Mouse (Mus musculus): ENCODE results near the gene Myo1g. TPM values are rescaled to one million over a fixed set of nuclear protein-coding genes. Genes with fewer than 3 reads are reported as not detected.
A peak's percentile ranks its signal among the peaks of the same experiment; 100 is the strongest.

Myo1g gene
- polyA plus RNA-seq, 1 experiment from 2014 or later = 9.4 TPM

- no peak overlapping the region for H3K4me3 ChIP-seq (replicated peaks)
- peaks cover 26% of the 10 kb centered on the region for H3K4me1 ChIP-seq (replicated peaks)
- WGBS (ENCODE audit: insufficient replicate concordance) = 55% methylated on average over 6 of the region's 6 CpGs
- no peak overlapping the region for H3K27ac ChIP-seq (replicated peaks)
- no peak; the same call in 1 of the 2 replicates for ATAC-seq (ENCODE audit: insufficient read depth)
- no peaks in the 10 kb centered on the region for H3K27me3 ChIP-seq
- no peaks in the 10 kb centered on the region for H3K36me3 ChIP-seq (replicated peaks)
- no peaks in the 10 kb centered on the region for H3K9me3 ChIP-seq (replicated peaks)
- no peak overlapping the region for H3K9ac ChIP-seq
- no peak overlapping the region for H3K4me2 ChIP-seq
Observed at GRCm38 (mm10) chr11:6486916-6487315, 33.8 kb downstream of the Myo1g start.

DNA sequence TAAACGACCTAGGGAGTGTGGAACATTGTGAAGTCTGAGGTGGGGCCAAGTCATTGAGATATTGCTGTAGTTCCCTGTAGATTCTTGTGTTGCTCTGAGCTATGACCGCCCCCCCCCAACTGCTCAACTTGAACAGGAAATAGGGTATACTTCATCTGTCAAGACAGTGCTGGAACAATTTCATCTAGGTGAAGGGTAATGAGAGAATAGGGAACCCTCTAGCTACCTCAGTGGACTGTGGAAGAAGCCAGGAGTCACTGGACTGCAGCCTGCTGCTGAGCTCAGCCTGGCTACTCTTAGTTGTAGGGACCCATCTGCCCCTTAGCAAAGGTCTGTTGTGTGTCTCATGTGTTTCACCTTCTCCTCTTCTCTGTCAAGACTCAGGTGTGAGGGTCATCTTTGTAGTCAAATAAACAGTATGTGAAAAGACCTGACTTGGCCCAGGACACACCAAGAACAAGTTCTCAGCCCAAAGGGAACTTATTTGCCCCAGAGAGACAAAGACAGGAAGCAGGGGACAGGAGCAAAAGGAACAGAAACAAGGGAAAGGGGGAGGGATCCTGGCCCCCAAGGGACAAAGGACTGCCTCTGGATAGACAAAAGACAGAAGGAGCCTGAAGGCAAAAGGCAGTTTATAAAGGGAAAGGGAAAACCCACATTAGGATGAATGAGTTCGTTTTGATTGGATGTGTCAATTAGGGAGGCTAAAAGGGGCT, 36.4 kb downstream of the Myo1g start:
- H3K27ac ChIP-seq (replicated peaks) = no peak overlapping the region
- no peaks in the 10 kb centered on the region for H3K27me3 ChIP-seq
- no peak overlapping the region for H3K9ac ChIP-seq
- no peaks in the 10 kb centered on the region for H3K36me3 ChIP-seq (replicated peaks)
- 31% methylated on average over 3 of the region's 3 CpGs for WGBS (ENCODE audit: insufficient replicate concordance)
- no peak for ATAC-seq (ENCODE audit: insufficient read depth)
- H3K4me1 ChIP-seq (replicated peaks) = peaks cover 18% of the 10 kb centered on the region
- no peak overlapping the region for H3K4me3 ChIP-seq (replicated peaks)
- no peaks in the 10 kb centered on the region for H3K9me3 ChIP-seq (replicated peaks)
- H3K4me2 ChIP-seq = no peak overlapping the region

DNA sequence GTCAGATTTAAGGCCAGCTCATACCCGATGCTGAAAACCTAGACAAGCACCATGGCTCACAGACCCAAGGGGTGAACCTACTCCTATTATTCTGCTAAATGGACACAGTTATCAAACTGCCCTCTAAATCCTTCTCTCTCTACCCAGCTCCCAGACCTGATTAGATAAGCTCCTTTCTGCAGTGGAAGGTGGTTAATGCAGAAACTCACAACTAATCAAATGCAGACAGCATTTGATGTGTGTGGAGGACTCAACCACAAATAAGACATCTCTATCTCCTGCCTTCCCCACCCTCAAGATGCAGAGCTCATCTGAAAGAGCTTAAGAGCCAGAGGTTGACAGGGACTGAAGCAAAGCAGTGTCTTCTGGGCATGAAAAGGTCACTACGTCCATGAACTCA, 37.7 kb downstream of the Myo1g start:
- Histone ChIP-seq H3K27me3 (no peaks in the 10 kb centered on the region), H3K9ac (no peak overlapping the region), H3K36me3 (replicated peaks) (no peaks in the 10 kb centered on the region), H3K9me3 (replicated peaks) (no peaks in the 10 kb centered on the region), H3K4me3 (replicated peaks) (no peak overlapping the region), H3K4me2 (no peak overlapping the region), H3K27ac (replicated peaks) (no peak overlapping the region), H3K4me1 (replicated peaks) (peaks cover 26% of the 10 kb centered on the region)
- WGBS (ENCODE audit: insufficient replicate concordance) = 57% methylated on average over 2 of the region's 2 CpGs
- no peak for ATAC-seq (ENCODE audit: insufficient read depth)

DNA sequence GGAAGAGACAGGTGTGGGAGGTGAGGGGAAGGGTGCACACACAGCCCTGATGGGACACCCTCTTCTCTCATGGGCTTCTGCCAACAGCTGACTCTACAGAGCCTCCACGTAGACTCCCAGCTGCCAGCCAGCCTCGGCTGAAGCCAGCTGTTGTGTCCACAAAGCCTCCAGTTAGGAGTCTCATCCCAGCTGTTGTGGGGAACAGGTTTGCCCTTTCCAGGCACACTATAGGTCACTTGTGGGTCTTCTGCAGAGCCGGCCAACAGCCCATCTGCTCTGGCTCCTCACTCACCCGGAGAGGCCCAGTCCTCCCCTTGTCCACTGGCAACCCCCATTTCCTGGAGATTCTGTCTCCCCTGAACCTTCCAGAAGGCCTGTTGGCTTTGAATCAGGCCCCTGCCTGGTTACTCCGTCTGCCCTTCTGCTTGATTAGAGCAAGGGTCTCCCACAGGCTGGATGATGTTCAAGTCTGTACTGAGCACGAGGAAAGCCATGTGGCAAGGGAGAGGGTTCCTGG, 39.0 kb downstream of the Myo1g start:
- 54% methylated on average over 6 of the region's 6 CpGs for WGBS (ENCODE audit: insufficient replicate concordance)
- ATAC-seq (ENCODE audit: insufficient read depth) = no peak

GRCm38 (mm10) chr11:6480681-6481405, 39.9 kb downstream of the Myo1g start:
- no peak for ATAC-seq (ENCODE audit: insufficient read depth)
- Histone ChIP-seq H3K36me3 (replicated peaks) (no peaks in the 10 kb centered on the region), H3K4me3 (replicated peaks) (no peak overlapping the region), H3K27ac (replicated peaks) (no peak overlapping the region), H3K27me3 (no peaks in the 10 kb centered on the region), H3K4me2 (no peak overlapping the region), H3K4me1 (replicated peaks) (peaks cover 19% of the 10 kb centered on the region), H3K9me3 (replicated peaks) (no peaks in the 10 kb centered on the region), H3K9ac (no peak overlapping the region)
- WGBS (ENCODE audit: insufficient replicate concordance) = 61% methylated on average over 13 of the region's 13 CpGs

More for the DNA sequence above, 39.0 kb downstream of the Myo1g start:
- H3K27me3 ChIP-seq = no peaks in the 10 kb centered on the region
- no peak overlapping the region for H3K4me2 ChIP-seq
- H3K4me3 ChIP-seq (replicated peaks) = no peak overlapping the region
- no peaks in the 10 kb centered on the region for H3K9me3 ChIP-seq (replicated peaks)
- H3K27ac ChIP-seq (replicated peaks) = no peak overlapping the region
- no peak overlapping the region for H3K9ac ChIP-seq
- no peaks in the 10 kb centered on the region for H3K36me3 ChIP-seq (replicated peaks)
- peaks cover 19% of the 10 kb centered on the region for H3K4me1 ChIP-seq (replicated peaks)

- no peak overlapping the region for H3K27ac ChIP-seq (replicated peaks)
- no peaks in the 10 kb centered on the region for H3K27me3 ChIP-seq
- peaks cover 15% of the 10 kb centered on the region for H3K4me1 ChIP-seq (replicated peaks)
- no peak overlapping the region for H3K9ac ChIP-seq
- no peak overlapping the region for H3K4me3 ChIP-seq (replicated peaks)
- WGBS (ENCODE audit: insufficient replicate concordance) = 61% methylated on average over 7 of the region's 7 CpGs
- H3K36me3 ChIP-seq (replicated peaks) = no peaks in the 10 kb centered on the region
- no peak for ATAC-seq (ENCODE audit: insufficient read depth)
- H3K9me3 ChIP-seq (replicated peaks) = no peaks in the 10 kb centered on the region
- no peak overlapping the region for H3K4me2 ChIP-seq
Observed at GRCm38 (mm10) chr11:6480191-6480590, 40.6 kb downstream of the Myo1g start.

DNA sequence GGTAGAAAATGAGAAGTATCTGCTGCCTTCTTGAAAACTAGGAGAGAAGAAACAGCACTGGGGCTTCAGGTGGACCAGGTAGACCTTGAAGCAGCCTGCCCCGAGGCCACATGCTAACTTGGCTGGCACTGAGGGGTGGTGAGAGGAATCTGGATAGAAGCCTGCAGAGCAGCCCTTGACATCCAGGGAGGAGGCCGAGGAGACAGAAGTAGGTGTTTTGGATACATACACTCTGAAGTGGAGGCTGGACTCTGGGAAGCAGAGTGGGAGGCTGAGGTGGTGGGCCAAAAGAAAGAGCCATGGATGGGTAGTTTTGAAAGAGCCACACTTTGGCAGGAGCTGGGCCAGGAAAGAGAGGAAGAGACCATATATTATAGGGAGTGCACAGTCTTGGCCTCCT, 41.5 kb downstream of the Myo1g start:
- 67% methylated on average over 2 of the region's 2 CpGs for WGBS (ENCODE audit: insufficient replicate concordance)
- no peaks in the 10 kb centered on the region for H3K27me3 ChIP-seq
- no peak for ATAC-seq (ENCODE audit: insufficient read depth)

GRCm38 (mm10) chr11:6477350-6477749, 43.4 kb downstream of the Myo1g start:
- no peak overlapping the region for H3K4me3 ChIP-seq (replicated peaks)
- no peak overlapping the region for H3K27ac ChIP-seq (replicated peaks)
- H3K4me1 ChIP-seq (replicated peaks) = peaks cover 27% of the 10 kb centered on the region
- H3K36me3 ChIP-seq (replicated peaks) = peaks cover 6% of the 10 kb centered on the region
- H3K9me3 ChIP-seq (replicated peaks) = no peaks in the 10 kb centered on the region
- ATAC-seq (ENCODE audit: insufficient read depth) = no peak
- H3K9ac ChIP-seq = no peak overlapping the region
- no peak overlapping the region for H3K4me2 ChIP-seq
- WGBS (ENCODE audit: insufficient replicate concordance) = 93% methylated on average over 1 of the region's 1 CpGs
- no peaks in the 10 kb centered on the region for H3K27me3 ChIP-seq

More for the DNA sequence above, 41.5 kb downstream of the Myo1g start:
- Histone ChIP-seq H3K36me3 (replicated peaks) (no peaks in the 10 kb centered on the region), H3K9me3 (replicated peaks) (no peaks in the 10 kb centered on the region), H3K4me1 (replicated peaks) (peaks cover 17% of the 10 kb centered on the region), H3K27ac (replicated peaks) (no peak overlapping the region), H3K9ac (no peak overlapping the region), H3K4me2 (no peak overlapping the region), H3K4me3 (replicated peaks) (no peak overlapping the region)

DNA sequence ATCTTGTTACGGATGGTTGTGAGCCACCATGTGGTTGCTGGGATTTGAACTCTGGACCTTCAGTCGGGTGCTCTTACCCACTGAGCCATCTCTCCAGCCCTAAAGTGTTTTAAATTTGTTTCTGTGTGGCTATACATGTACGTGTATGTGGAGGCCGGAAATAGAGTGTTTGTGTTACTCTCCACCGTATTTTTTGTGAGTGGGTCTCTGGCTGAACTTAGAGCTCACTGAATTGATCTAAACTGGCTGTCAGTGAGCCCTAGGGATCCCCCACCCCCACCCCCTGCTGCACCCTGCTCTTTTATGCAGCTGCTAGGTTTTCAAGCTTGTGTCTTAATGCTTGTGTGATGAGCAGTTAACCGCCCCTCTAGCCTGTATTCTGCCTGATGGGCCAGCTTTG, 43.9 kb downstream of the Myo1g start:
- Histone ChIP-seq H3K9ac (no peak overlapping the region), H3K4me3 (replicated peaks) (no peak overlapping the region), H3K4me1 (replicated peaks) (peaks cover 30% of the 10 kb centered on the region), H3K27ac (replicated peaks) (no peak overlapping the region), H3K27me3 (no peaks in the 10 kb centered on the region), H3K9me3 (replicated peaks) (no peaks in the 10 kb centered on the region), H3K36me3 (replicated peaks) (peaks cover 6% of the 10 kb centered on the region), H3K4me2 (no peak overlapping the region)
- no peak for ATAC-seq (ENCODE audit: insufficient read depth)
- WGBS (ENCODE audit: insufficient replicate concordance) = 70% methylated on average over 6 of the region's 6 CpGs

GRCm38 (mm10) chr11:6475867-6476484, 44.8 kb downstream of the Myo1g start, which contains the start of gene Purb:
Gene Purb (minus strand): TSS chr11:6475917.
- WGBS (ENCODE audit: insufficient replicate concordance) = under 1% methylated on average over 65 of the region's 76 CpGs

More at GRCm38 (mm10) chr11:6475867-6476484, 44.8 kb downstream of the Myo1g start, which contains the start of gene Purb:
- Histone ChIP-seq H3K9me3 (replicated peaks) (no peaks in the 10 kb centered on the region), H3K9ac (peak within 1 kb of the TSS; percentile 98), H3K4me1 (replicated peaks) (peaks cover 39% of the 10 kb centered on the region), H3K27me3 (no peaks in the 10 kb centered on the region), H3K27ac (replicated peaks) (peak within 1 kb of the TSS; percentile 97), H3K4me3 (replicated peaks) (peak within 1 kb of the TSS; percentile 98), H3K36me3 (replicated peaks) (peaks cover 9% of the 10 kb centered on the region), H3K4me2 (peak within 1 kb of the TSS; percentile 91)
- ATAC-seq (ENCODE audit: insufficient read depth) = peak; percentile 92

Data from liver, embryonic 15.5 days (tissue).